Mouse (Mus musculus): ENCODE measurements at regions not wholly inside any gene's neighbourhood (a gene's known extent, or its start where the extent isn't known, plus 50 kb on each side); places are given as distances from the start of the nearest gene placed in this dataset.

DNA sequence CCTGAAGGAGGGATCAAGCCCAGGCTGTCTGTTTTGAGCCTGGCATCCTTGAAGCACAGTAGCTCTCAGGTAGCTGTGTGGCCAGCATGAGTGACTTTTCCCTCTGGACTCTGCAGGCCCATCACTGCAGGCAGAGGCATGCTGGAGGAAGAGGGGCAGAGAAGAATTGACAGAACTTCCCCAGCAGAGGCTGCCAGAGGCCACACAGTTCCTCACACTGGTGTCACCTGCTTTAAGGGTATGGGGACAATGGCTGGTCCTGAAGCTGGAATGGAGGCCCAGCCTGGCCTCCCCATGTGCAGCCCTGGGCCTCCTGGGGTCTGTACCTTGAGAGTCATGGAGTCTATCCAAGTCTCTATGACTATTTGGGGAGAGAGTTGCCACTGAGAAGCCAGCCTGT, 179.9 kb downstream of the Bcl11a start:
- no peak for TF ChIP-seq CTCF (IDR thresholded peaks at IDR 0.05; ENCODE audit: borderline replicate concordance, insufficient read depth, low read length)
- TF ChIP-seq POLR2A (IDR thresholded peaks at IDR 0.05; ENCODE audit: low read depth, low read length) = no peak

Measured in embryonic fibroblast, embryonic 13.5 days (primary cell).